Mouse (Mus musculus) megakaryocyte, embryonic 14.5 days (primary cell): ENCODE data around the gene Cdc14a. TPM values are rescaled to one million over a fixed set of nuclear protein-coding genes. Genes with fewer than 3 reads are reported as not detected.

Source experiments
- H3K27me3 ChIP-seq: replicated peaks from 2 replicates; pipeline ENCODE3; 2012; ENCODE audit warnings: inconsistent platforms
- H3K36me3 ChIP-seq: replicated peaks from 2 replicates; pipeline ENCODE3; 2012; ENCODE audit warnings: low read length, inconsistent platforms, mixed read lengths
- H3K4me1 ChIP-seq: 2 replicates; pipeline ENCODE4 v1.6.1; 2012; ENCODE audit warnings: inconsistent platforms
- H3K4me3 ChIP-seq: replicated peaks from 2 replicates; pipeline ENCODE3; 2012; ENCODE audit warnings: moderate library complexity, mild to moderate bottlenecking, inconsistent platforms
- H3K9me3 ChIP-seq: 2 replicates; pipeline ENCODE4 v1.6.1; 2012; ENCODE audit warnings: inconsistent platforms
- FLI1 ChIP-seq: IDR thresholded peaks from 2 replicates; pipeline ENCODE4 v1.6.1; 2012; ENCODE audit warnings: low read length, inconsistent platforms, mixed read lengths
- GATA1 ChIP-seq: IDR thresholded peaks from 3 replicates; pipeline ENCODE4 v1.6.1; 2012; ENCODE audit warnings: mixed read lengths, low read length, inconsistent platforms, borderline replicate concordance
- polyA plus RNA-seq: library from polyadenylated mRNA; stranded (reverse); fragments of >175 nt; gene quantifications from 2 replicates; pipeline ENCODE4 v1.2.3, GENCODE M21; 2012; ENCODE audit warnings: low replicate concordance; ENCODE audit not compliant: insufficient read depth

Cdc14a gene
- polyA plus RNA-seq, 1 experiment = 0.91 TPM

GRCm38 (mm10) chr3:116421121-116421520 lies 2.7 kb downstream of the Cdc14a start:
- Histone ChIP-seq H3K4me1 (peaks cover 31% of the 10 kb centered on the region), H3K9me3 (peaks cover 7% of the 10 kb centered on the region; the same call in 1 of the 2 replicates), H3K4me3 (no peak overlapping the region), H3K27me3 (no peaks in the 10 kb centered on the region), H3K36me3 (peaks cover 58% of the 10 kb centered on the region)
- no peak for TF ChIP-seq GATA1

GRCm38 (mm10) chr3:116419791-116420190 lies 4.0 kb downstream of the Cdc14a start:
- TF ChIP-seq GATA1 (no peak), FLI1 (no peak)
- peaks cover 71% of the 10 kb centered on the region for H3K36me3 ChIP-seq

GRCm38 (mm10) chr3:116414451-116414860 lies 9.4 kb downstream of the Cdc14a start:
- Histone ChIP-seq H3K27me3 (no peaks in the 10 kb centered on the region), H3K4me1 (peaks cover 28% of the 10 kb centered on the region), H3K9me3 (peaks cover 9% of the 10 kb centered on the region; the same call in 1 of the 2 replicates), H3K4me3 (no peak overlapping the region), H3K36me3 (peaks cover 86% of the 10 kb centered on the region)
- TF ChIP-seq FLI1 (no peak), GATA1 (no peak)

More at GRCm38 (mm10) chr3:116419791-116420190, 4.0 kb downstream of the Cdc14a start:
- Histone ChIP-seq H3K9me3 (peaks cover 9% of the 10 kb centered on the region; the same call in 1 of the 2 replicates), H3K4me1 (peaks cover 25% of the 10 kb centered on the region), H3K27me3 (no peaks in the 10 kb centered on the region), H3K4me3 (no peak overlapping the region)

GRCm38 (mm10) chr3:116412954-116413724 lies 10.7 kb downstream of the Cdc14a start:
- Histone ChIP-seq H3K4me1 (peaks cover 28% of the 10 kb centered on the region), H3K36me3 (peaks cover 85% of the 10 kb centered on the region), H3K27me3 (no peaks in the 10 kb centered on the region), H3K9me3 (peaks cover 9% of the 10 kb centered on the region; the same call in 1 of the 2 replicates), H3K4me3 (no peak overlapping the region)
- TF ChIP-seq FLI1 (no peak), GATA1 (no peak)

GRCm38 (mm10) chr3:116410051-116410450 lies 13.8 kb downstream of the Cdc14a start:
- no peaks in the 10 kb centered on the region for H3K9me3 ChIP-seq
- H3K36me3 ChIP-seq = peaks cover 61% of the 10 kb centered on the region
- TF ChIP-seq FLI1 (no peak), GATA1 (no peak)
- no peaks in the 10 kb centered on the region for H3K27me3 ChIP-seq
- peaks cover 27% of the 10 kb centered on the region for H3K4me1 ChIP-seq
- no peak overlapping the region for H3K4me3 ChIP-seq

- Histone ChIP-seq H3K36me3 (peaks cover 60% of the 10 kb centered on the region), H3K27me3 (no peaks in the 10 kb centered on the region), H3K4me3 (no peak overlapping the region), H3K9me3 (no peaks in the 10 kb centered on the region), H3K4me1 (peaks cover 21% of the 10 kb centered on the region)
- TF ChIP-seq GATA1 (no peak), FLI1 (no peak)
These were observed 14.3 kb downstream of the Cdc14a start for GRCm38 (mm10) chr3:116409486-116409885.

GRCm38 (mm10) chr3:116408856-116409255 lies 15.0 kb downstream of the Cdc14a start:
- no peaks in the 10 kb centered on the region for H3K9me3 ChIP-seq
- H3K27me3 ChIP-seq = no peaks in the 10 kb centered on the region
- H3K36me3 ChIP-seq = peaks cover 60% of the 10 kb centered on the region
- no peak for TF ChIP-seq FLI1
- no peak for TF ChIP-seq GATA1
- no peak overlapping the region for H3K4me3 ChIP-seq
- H3K4me1 ChIP-seq = peaks cover 15% of the 10 kb centered on the region

- H3K4me1 ChIP-seq = peaks cover 3% of the 10 kb centered on the region; the same call in 1 of the 2 replicates
- no peaks in the 10 kb centered on the region for H3K27me3 ChIP-seq
- H3K9me3 ChIP-seq = no peaks in the 10 kb centered on the region
- TF ChIP-seq FLI1 (no peak), GATA1 (no peak)
- peaks cover 51% of the 10 kb centered on the region for H3K36me3 ChIP-seq
- no peak overlapping the region for H3K4me3 ChIP-seq
These were observed 18.3 kb downstream of the Cdc14a start for GRCm38 (mm10) chr3:116405516-116405915.

GRCm38 (mm10) chr3:116401436-116401835 lies 22.4 kb downstream of the Cdc14a start:
- no peaks in the 10 kb centered on the region for H3K27me3 ChIP-seq
- no peak overlapping the region for H3K4me3 ChIP-seq
- no peaks in the 10 kb centered on the region for H3K9me3 ChIP-seq
- H3K36me3 ChIP-seq = peaks cover 57% of the 10 kb centered on the region
- peaks cover 14% of the 10 kb centered on the region for H3K4me1 ChIP-seq
- no peak for TF ChIP-seq GATA1

GRCm38 (mm10) chr3:116399349-116400090 lies 24.3 kb downstream of the Cdc14a start:
- Histone ChIP-seq H3K9me3 (no peaks in the 10 kb centered on the region), H3K4me3 (no peak overlapping the region), H3K27me3 (no peaks in the 10 kb centered on the region), H3K36me3 (peaks cover 51% of the 10 kb centered on the region), H3K4me1 (peaks cover 13% of the 10 kb centered on the region)
- TF ChIP-seq GATA1 (no peak), FLI1 (no peak)
